Mouse (Mus musculus) stomach, embryonic 16.5 days (tissue): Measurements from ENCODE around the gene Grb2. TPM values are rescaled to one million over a fixed set of nuclear protein-coding genes. Genes with fewer than 3 reads are reported as not detected.

Source experiments
- ATAC-seq: fragments of 200-750 bp; cut with Nextera tagmentation; 2 replicates; pipeline ENCODE4 v1.8.0; 2017; ENCODE audit warnings: moderate number of reproducible peaks, moderate TSS enrichment; ENCODE audit not compliant: insufficient read depth, low FRiP score
- H3K27ac ChIP-seq: fragments of 300-500 bp; sonication (generic); 2 replicates; pipeline ENCODE4 v1.5.1; 2014; ENCODE audit warnings: low read length
- H3K27me3 ChIP-seq: fragments of 300-500 bp; sonication (generic); 2 replicates; pipeline ENCODE4 v1.6.1; 2014; ENCODE audit warnings: low read length, control low read depth, mixed read lengths; ENCODE audit not compliant: control insufficient read depth, insufficient read depth
- H3K36me3 ChIP-seq: fragments of 300-500 bp; sonication (generic); 2 replicates; pipeline ENCODE4 v1.6.1; 2014; ENCODE audit warnings: low read length; ENCODE audit not compliant: control insufficient read depth, insufficient read depth
- H3K4me1 ChIP-seq: fragments of 300-500 bp; sonication (generic); 2 replicates; pipeline ENCODE4 v1.6.1; 2014; ENCODE audit warnings: low read length, control low read depth, mixed read lengths; ENCODE audit not compliant: control insufficient read depth, insufficient read depth
- H3K4me2 ChIP-seq: fragments of 300-500 bp; sonication (generic); 2 replicates; pipeline ENCODE4 v1.6.1; 2014; ENCODE audit warnings: low read depth, low read length, mixed read lengths
- H3K4me3 ChIP-seq: fragments of 300-500 bp; sonication (generic); replicated peaks from 2 replicates; pipeline ENCODE4 v1.5.1; 2014; ENCODE audit warnings: mild to moderate bottlenecking, low read length
- H3K9ac ChIP-seq: fragments of 300-500 bp; sonication (generic); 2 replicates; pipeline ENCODE4 v1.6.1; 2014; ENCODE audit warnings: low read length
- H3K9me3 ChIP-seq: fragments of 300-500 bp; sonication (generic); replicated peaks from 2 replicates; pipeline ENCODE4 v1.6.1; 2016; ENCODE audit warnings: low read length, control low read depth; ENCODE audit not compliant: control insufficient read depth
- WGBS: fragments of 180-500 bp; shearing (Covaris S2); extraction: QIAGEN DNeasy Blood & Tissue Kit; methylation state at CpG from one replicate; pipeline ENCODE4 v1.1.7; 2014; 5-methylcytosine and 5-hydroxymethylcytosine counted together
- polyA plus RNA-seq: library from polyadenylated mRNA; unstranded; fragments of >200 nt; fragmentation: Nextera tagmentation; extraction: Ambion mirVana; gene quantifications from 2 replicates; pipeline ENCODE4 v1.2.1, GENCODE M21; 2015

Grb2 gene
- polyA plus RNA-seq, 1 experiment from 2014 or later, result 79.6 TPM

DNA sequence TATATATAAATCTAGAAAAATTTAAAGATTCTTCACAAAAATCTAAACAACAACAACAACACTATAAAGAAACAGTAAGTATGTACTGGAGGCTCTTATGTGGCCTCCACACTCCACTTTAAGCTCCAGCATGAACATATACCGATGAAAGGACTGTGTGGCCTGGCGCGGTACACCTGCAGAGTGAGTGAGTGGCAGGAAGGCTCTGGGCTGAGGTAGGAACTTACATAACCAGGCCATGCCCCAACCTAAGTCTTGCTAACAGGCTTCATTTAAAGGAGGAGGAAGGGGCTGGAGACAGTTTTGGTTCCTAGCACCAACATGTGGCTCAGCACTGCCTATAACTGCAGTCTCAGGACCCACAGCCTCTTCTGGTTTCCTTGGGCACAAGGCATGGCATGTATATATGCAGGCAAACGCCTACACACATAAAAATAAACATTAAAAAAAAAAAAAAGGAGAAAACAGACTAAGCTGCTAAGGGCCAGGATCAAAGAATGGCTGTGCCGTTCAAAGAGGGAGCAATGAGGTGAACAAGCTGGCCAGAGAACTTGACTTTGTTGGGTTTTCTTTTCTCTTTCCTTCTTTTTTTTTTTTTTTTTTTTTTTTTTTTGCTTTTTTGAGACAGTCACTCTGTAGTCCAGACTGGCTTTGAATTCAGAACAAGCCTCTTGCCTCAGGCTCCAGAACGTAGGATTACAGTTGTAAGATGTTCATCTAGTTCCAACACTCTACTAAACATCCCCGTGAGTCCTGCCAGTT lies 36.0 kb downstream of the Grb2 start:
- no peak overlapping the region for H3K4me2 ChIP-seq
- H3K9me3 ChIP-seq, result no peaks in the 10 kb centered on the region
- H3K36me3 ChIP-seq, result no peaks in the 10 kb centered on the region
- WGBS, result 78% methylated on average over 7 of the region's 7 CpGs
- no peak overlapping the region for H3K9ac ChIP-seq
- H3K27me3 ChIP-seq, result no peaks in the 10 kb centered on the region
- H3K4me1 ChIP-seq, result peaks cover 11% of the 10 kb centered on the region
- H3K4me3 ChIP-seq, result no peak overlapping the region
- ATAC-seq, result no peak
- no peak overlapping the region for H3K27ac ChIP-seq

DNA sequence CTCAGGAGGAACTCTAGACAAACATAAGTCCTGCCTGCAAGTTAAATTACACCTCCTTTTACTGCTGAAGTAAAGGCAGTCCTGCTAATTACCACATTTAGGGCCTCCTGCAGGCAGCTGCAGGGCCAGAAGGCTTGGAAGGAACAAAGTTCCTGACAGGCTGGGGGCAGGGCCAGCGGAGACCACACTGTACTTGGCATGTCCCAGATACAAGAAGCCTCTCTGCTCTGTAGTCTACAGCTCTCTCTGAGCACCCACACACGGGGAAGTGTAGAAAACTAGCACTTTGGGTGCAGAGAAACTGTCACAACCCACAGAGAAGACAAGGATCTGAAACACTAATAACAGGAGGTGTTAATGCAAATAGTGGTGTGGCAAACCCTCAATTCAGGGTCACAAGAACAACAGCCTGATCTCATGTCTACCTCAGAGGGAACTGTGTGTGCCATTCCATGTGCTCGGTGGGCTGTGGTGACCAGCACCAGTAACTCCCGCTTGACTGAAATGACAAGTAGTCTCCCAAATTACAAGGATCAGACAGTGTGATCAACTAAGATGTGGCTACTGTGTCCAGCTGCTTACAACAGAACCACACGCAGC lies 37.8 kb downstream of the Grb2 start:
- WGBS, result 34% methylated on average over 5 of the region's 5 CpGs
- no peak overlapping the region for H3K4me2 ChIP-seq
- no peak for ATAC-seq
- no peak overlapping the region for H3K4me3 ChIP-seq
- no peak overlapping the region for H3K9ac ChIP-seq
- H3K36me3 ChIP-seq, result no peaks in the 10 kb centered on the region
- H3K27me3 ChIP-seq, result no peaks in the 10 kb centered on the region
- H3K27ac ChIP-seq, result no peak overlapping the region
- H3K9me3 ChIP-seq, result no peaks in the 10 kb centered on the region
- H3K4me1 ChIP-seq, result peaks cover 11% of the 10 kb centered on the region

GRCm38 (mm10) chr11:115663676-115664335 lies 44.6 kb downstream of the Grb2 start:
- no peak overlapping the region for H3K4me3 ChIP-seq
- no peak for ATAC-seq

DNA sequence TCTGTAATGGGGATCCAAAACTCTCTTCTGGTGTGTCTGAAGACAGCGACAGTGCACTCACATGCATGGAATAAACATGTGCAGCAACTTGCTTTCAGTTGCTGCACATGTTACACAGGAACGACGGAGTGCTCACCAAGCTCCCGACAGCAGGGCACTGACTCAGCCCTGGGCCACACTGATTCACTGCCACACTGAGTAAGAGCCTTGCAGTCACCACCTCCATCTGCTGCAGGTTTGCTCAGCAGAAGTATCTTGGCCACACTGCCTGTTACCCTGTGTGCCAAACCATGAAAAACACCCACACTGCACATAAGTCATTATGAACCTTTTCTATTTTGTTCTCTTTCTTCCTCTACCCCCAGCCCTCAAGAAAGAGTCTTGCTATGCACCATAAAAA lies 48.0 kb downstream of the Grb2 start:
- H3K4me3 ChIP-seq, result no peak overlapping the region
- H3K27me3 ChIP-seq, result no peaks in the 10 kb centered on the region
- H3K4me2 ChIP-seq, result no peak overlapping the region
- WGBS, result 94% methylated on average over 4 of the region's 4 CpGs
- no peaks in the 10 kb centered on the region for H3K4me1 ChIP-seq
- ATAC-seq, result no peak
- no peaks in the 10 kb centered on the region for H3K36me3 ChIP-seq
- no peak overlapping the region for H3K9ac ChIP-seq
- no peaks in the 10 kb centered on the region for H3K9me3 ChIP-seq
- H3K27ac ChIP-seq, result no peak overlapping the region

More at GRCm38 (mm10) chr11:115663676-115664335, 44.6 kb downstream of the Grb2 start:
- H3K4me2 ChIP-seq, result no peak overlapping the region
- no peaks in the 10 kb centered on the region for H3K9me3 ChIP-seq
- H3K27ac ChIP-seq, result no peak overlapping the region
- no peaks in the 10 kb centered on the region for H3K27me3 ChIP-seq
- H3K4me1 ChIP-seq, result no peaks in the 10 kb centered on the region
- 78% methylated on average over 4 of the region's 4 CpGs for WGBS
- H3K36me3 ChIP-seq, result no peaks in the 10 kb centered on the region
- H3K9ac ChIP-seq, result no peak overlapping the region

- no peak overlapping the region for H3K4me3 ChIP-seq
- no peak overlapping the region for H3K9ac ChIP-seq
- no peaks in the 10 kb centered on the region for H3K9me3 ChIP-seq
- H3K36me3 ChIP-seq, result no peaks in the 10 kb centered on the region
- no peak for ATAC-seq
- 79% methylated on average over 6 of the region's 6 CpGs for WGBS
- no peaks in the 10 kb centered on the region for H3K27me3 ChIP-seq
- no peaks in the 10 kb centered on the region for H3K4me1 ChIP-seq
- no peak overlapping the region for H3K27ac ChIP-seq
- H3K4me2 ChIP-seq, result no peak overlapping the region
These were observed 49.9 kb downstream of the Grb2 start for GRCm38 (mm10) chr11:115658521-115658920.

DNA sequence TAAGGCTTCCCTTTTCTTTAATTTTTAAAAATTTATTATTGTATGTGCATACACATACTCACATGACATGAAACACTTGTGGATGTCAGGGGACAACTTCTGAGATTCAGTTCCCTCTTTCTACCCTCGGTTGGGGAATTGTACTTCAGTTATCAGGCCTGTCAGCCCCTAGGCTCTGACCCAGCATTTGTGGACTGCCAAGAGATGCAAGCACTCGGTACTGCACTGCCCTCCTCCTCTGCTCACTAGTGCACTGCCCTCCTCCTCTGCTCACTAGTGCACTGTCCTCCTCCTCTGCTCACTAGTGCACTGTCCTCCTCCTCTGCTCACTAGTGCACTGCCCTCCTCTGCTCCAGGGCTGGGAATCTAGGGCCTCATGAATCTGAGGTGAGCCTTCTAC lies 54.3 kb downstream of the Grb2 start:
- no peak overlapping the region for H3K4me2 ChIP-seq
- H3K27me3 ChIP-seq, result no peaks in the 10 kb centered on the region
- H3K36me3 ChIP-seq, result no peaks in the 10 kb centered on the region
- H3K27ac ChIP-seq, result no peak overlapping the region
- H3K9me3 ChIP-seq, result no peaks in the 10 kb centered on the region
- no peaks in the 10 kb centered on the region for H3K4me1 ChIP-seq
- H3K9ac ChIP-seq, result no peak overlapping the region
- ATAC-seq, result no peak
- no peak overlapping the region for H3K4me3 ChIP-seq
- 66% methylated on average over 2 of the region's 2 CpGs for WGBS

DNA sequence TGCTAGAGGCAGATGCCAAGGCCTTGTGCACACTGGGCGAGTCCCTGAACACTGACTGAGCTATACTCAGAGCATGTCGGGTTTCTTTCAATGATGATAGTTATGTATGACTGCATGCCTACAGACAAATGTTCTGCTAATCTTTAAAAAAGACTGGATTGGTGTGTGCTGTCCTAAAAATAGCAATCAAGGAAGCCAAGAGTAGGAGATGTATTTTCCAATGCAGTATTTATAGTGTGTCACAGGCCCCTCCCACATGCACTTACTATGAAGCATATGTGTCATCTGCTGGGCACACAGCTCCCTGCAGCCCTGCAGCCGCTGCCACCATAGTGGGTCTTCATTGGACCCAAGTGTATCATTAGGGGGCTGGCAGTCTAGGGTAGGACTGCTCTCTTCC lies 55.2 kb downstream of the Grb2 start:
- H3K9me3 ChIP-seq, result no peaks in the 10 kb centered on the region
- no peak overlapping the region for H3K4me2 ChIP-seq
- H3K9ac ChIP-seq, result no peak overlapping the region
- no peaks in the 10 kb centered on the region for H3K27me3 ChIP-seq
- WGBS, result 82% methylated on average over 3 of the region's 3 CpGs
- H3K4me1 ChIP-seq, result no peaks in the 10 kb centered on the region
- no peak overlapping the region for H3K4me3 ChIP-seq
- H3K27ac ChIP-seq, result no peak overlapping the region
- ATAC-seq, result no peak
- H3K36me3 ChIP-seq, result no peaks in the 10 kb centered on the region

GRCm38 (mm10) chr11:115651680-115652079 lies 56.7 kb downstream of the Grb2 start:
- Histone ChIP-seq H3K4me2 (no peak overlapping the region), H3K9ac (no peak overlapping the region), H3K4me3 (no peak overlapping the region), H3K27ac (no peak overlapping the region), H3K36me3 (no peaks in the 10 kb centered on the region), H3K4me1 (no peaks in the 10 kb centered on the region), H3K9me3 (no peaks in the 10 kb centered on the region), H3K27me3 (no peaks in the 10 kb centered on the region)
- ATAC-seq, result no peak
- 85% methylated on average over 3 of the region's 3 CpGs for WGBS

DNA sequence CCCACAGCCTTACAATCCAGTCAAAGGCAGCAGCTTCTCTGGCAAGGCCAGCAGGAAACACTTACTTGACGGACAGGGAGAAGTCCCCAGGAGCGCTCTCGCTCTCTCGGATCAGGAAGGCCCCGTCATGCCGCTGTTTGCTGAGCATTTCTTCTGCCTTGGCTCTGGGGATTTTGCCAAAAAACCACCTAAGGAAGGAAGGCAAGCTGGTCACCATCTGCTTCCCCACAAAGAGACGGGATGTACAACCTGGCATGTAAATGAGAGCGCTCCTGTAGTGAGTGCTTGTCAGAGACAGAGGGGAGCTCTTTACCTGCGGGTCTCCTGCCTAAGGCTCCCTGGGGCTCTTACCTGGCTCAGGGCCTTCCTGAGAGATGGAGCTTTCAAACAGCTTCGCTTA lies 58.7 kb downstream of the Grb2 start:
- no peak for ATAC-seq
- Histone ChIP-seq H3K4me2 (no peak overlapping the region), H3K27me3 (no peaks in the 10 kb centered on the region), H3K27ac (no peak overlapping the region), H3K9me3 (no peaks in the 10 kb centered on the region), H3K4me1 (no peaks in the 10 kb centered on the region), H3K36me3 (no peaks in the 10 kb centered on the region), H3K9ac (no peak overlapping the region), H3K4me3 (no peak overlapping the region)
- 69% methylated on average over 10 of the region's 10 CpGs for WGBS
